Comparison of ENCODE assay signal across 13 mouse cellular contexts in genomic region chr1:177411359-177412358, GRCm38 (mm10). TPM values are rescaled to one million over a fixed set of nuclear protein-coding genes. Genes with fewer than 3 reads are reported as not detected.
DNase-seq lines count a peak whose midpoint lies in the region; ATAC-seq and TF ChIP-seq lines count a peak whose summit lies in the region.
"Had no signal": no experiment of that assay in that cellular context is flagged by ENCODE, and none has a peak within 500 bp of the region (broad histone marks: within the 10 kb centered on the region; RNA-seq: fewer than 3 reads in every experiment).

No protein-coding gene starts in this region.

- H3K36me3 ChIP-seq in lung, embryonic 14.5 days (ENCODE audit: insufficient read depth), result no peaks in the 10 kb centered on the region
- no peaks in the 10 kb centered on the region for H3K36me3 ChIP-seq in forebrain, embryonic 11.5 days (ENCODE audit: control insufficient read depth, insufficient read depth, low read length)
- H3K36me3 ChIP-seq in midbrain, embryonic 10.5 days, result no peaks in the 10 kb centered on the region
- no peaks in the 10 kb centered on the region for H3K36me3 ChIP-seq in thymus, adult 2 months (ENCODE audit: control insufficient read depth, insufficient read depth, low read length)
- H3K36me3 ChIP-seq in kidney, adult 2 months (ENCODE audit: control insufficient read depth, insufficient read depth, low read length), result no peaks in the 10 kb centered on the region
- H3K36me3 ChIP-seq: kidney, embryonic 15.5 days; limb, embryonic 12.5 days had no signal

- H3K9me3 ChIP-seq in lung, embryonic 14.5 days (ENCODE audit: low read depth, low read length), result no peaks in the 10 kb centered on the region
- H3K9me3 ChIP-seq in forebrain, embryonic 11.5 days (ENCODE audit: control insufficient read depth, low read length), result no peaks in the 10 kb centered on the region
- H3K9me3 ChIP-seq in midbrain, embryonic 10.5 days (replicated peaks), result no peaks in the 10 kb centered on the region
- H3K9me3 ChIP-seq: kidney, embryonic 15.5 days; limb, embryonic 12.5 days had no signal

- no peaks in the 10 kb centered on the region for H3K27me3 ChIP-seq in lung, embryonic 14.5 days (ENCODE audit: insufficient read depth, low read length)
- no peaks in the 10 kb centered on the region for H3K27me3 ChIP-seq in forebrain, embryonic 11.5 days (ENCODE audit: control insufficient read depth, insufficient read depth, low read length)
- H3K27me3 ChIP-seq in midbrain, embryonic 10.5 days (ENCODE audit: low read depth, poor library complexity, severe bottlenecking), result no peaks in the 10 kb centered on the region
- no peaks in the 10 kb centered on the region for H3K27me3 ChIP-seq in thymus, adult 2 months (ENCODE audit: control insufficient read depth, insufficient read depth, low read length)
- H3K27me3 ChIP-seq in kidney, adult 2 months (replicated peaks; ENCODE audit: control insufficient read depth, insufficient read depth, low read length), result no peaks in the 10 kb centered on the region
- H3K27me3 ChIP-seq: kidney, embryonic 15.5 days; limb, embryonic 12.5 days had no signal

- H3K27ac ChIP-seq in lung, embryonic 14.5 days (ENCODE audit: low read depth), result no peak overlapping the region
- peak overlapping the region; percentile 46 for H3K27ac ChIP-seq in forebrain, embryonic 11.5 days (ENCODE audit: low read depth, low read length)
- peak overlapping the region; percentile 87 for H3K27ac ChIP-seq in midbrain, embryonic 10.5 days (replicated peaks)
- no peak overlapping the region for H3K27ac ChIP-seq in thymus, adult 2 months (ENCODE audit: control insufficient read depth, insufficient read depth, low read length)
- H3K27ac ChIP-seq in kidney, adult 2 months (ENCODE audit: insufficient read depth, low read depth, low read length), result no peak overlapping the region
- H3K27ac ChIP-seq: kidney, embryonic 15.5 days; limb, embryonic 12.5 days; stomach, postnatal 0 days had no signal

- H3K4me2 ChIP-seq in lung, embryonic 14.5 days, result no peak overlapping the region
- 0 out of 2 replicates have a peak overlapping the region, but pooled peaks have one; percentile 29 for H3K4me2 ChIP-seq in forebrain, embryonic 11.5 days (ENCODE audit: low read depth, low read length, severe bottlenecking)
- H3K4me2 ChIP-seq: kidney, embryonic 15.5 days; limb, embryonic 12.5 days had no signal

- H3K4me1 ChIP-seq in lung, embryonic 14.5 days (ENCODE audit: insufficient read depth), result no peaks in the 10 kb centered on the region
- peaks cover 19% of the 10 kb centered on the region for H3K4me1 ChIP-seq in forebrain, embryonic 11.5 days (replicated peaks; ENCODE audit: control insufficient read depth, insufficient read depth, low read length)
- peaks cover 36% of the 10 kb centered on the region for H3K4me1 ChIP-seq in midbrain, embryonic 10.5 days
- no peaks in the 10 kb centered on the region for H3K4me1 ChIP-seq in thymus, adult 2 months (replicated peaks; ENCODE audit: control insufficient read depth, insufficient read depth, low read length)
- no peaks in the 10 kb centered on the region for H3K4me1 ChIP-seq in kidney, adult 2 months (ENCODE audit: control insufficient read depth, insufficient read depth, low read length)
- H3K4me1 ChIP-seq: kidney, embryonic 15.5 days; limb, embryonic 12.5 days had no signal

- WGBS in lung, embryonic 14.5 days, result 52% methylated on average over 19 of the region's 19 CpGs
- 32% methylated on average over 19 of the region's 19 CpGs for WGBS in forebrain, embryonic 11.5 days
- WGBS in midbrain, embryonic 10.5 days, result 33% methylated on average over 19 of the region's 19 CpGs
- WGBS in thymus, adult 2 months, result 86% methylated on average over 19 of the region's 19 CpGs
- WGBS in kidney, adult 2 months, result 51% methylated on average over 19 of the region's 19 CpGs

- ATAC-seq in lung, embryonic 14.5 days (ENCODE audit: insufficient read depth), result no peak
- ATAC-seq in forebrain, embryonic 11.5 days (replicated peaks; ENCODE audit: low FRiP score), result peak; percentile 57
- ATAC-seq: activated CD4-positive, CD25-positive, alpha-beta regulatory T cell, adult 4 months had no signal

- peak; percentile 46 for DNase-seq in lung, embryonic 14.5 days
- no peak for DNase-seq in lung, postnatal 36 days
- no peak for DNase-seq in forebrain, embryonic 11.5 days (ENCODE audit: low spot score)
- peak; percentile 50 for DNase-seq in midbrain, embryonic 10.5 days (ENCODE audit: low spot score)
- peak; percentile 10 for DNase-seq in retina, postnatal 1 day
- no peak for DNase-seq in thymus, adult 2 months
- DNase-seq in kidney, adult 2 months, result no peak
- DNase-seq in left cerebral cortex, adult 18-20 months (ENCODE audit: low spot score in 2 of 2), result no peak
- DNase-seq: lung, postnatal 4 days had no signal

- H3K4me3 ChIP-seq in lung, embryonic 14.5 days (ENCODE audit: low read depth, low read length), result no peak overlapping the region
- no peak overlapping the region for H3K4me3 ChIP-seq in forebrain, embryonic 11.5 days (ENCODE audit: low read depth, low read length)
- peak overlapping the region; percentile 37 for H3K4me3 ChIP-seq in midbrain, embryonic 10.5 days
- no peak overlapping the region for H3K4me3 ChIP-seq in thymus, adult 2 months (ENCODE audit: control insufficient read depth, insufficient read depth, low read length)
- no peak overlapping the region for H3K4me3 ChIP-seq in kidney, adult 2 months (ENCODE audit: insufficient read depth, low read depth, low read length)
- H3K4me3 ChIP-seq: kidney, embryonic 15.5 days; limb, embryonic 12.5 days had no signal

- no peak for TF ChIP-seq POLR2A in thymus, adult 2 months (IDR thresholded peaks at IDR 0.05; ENCODE audit: control insufficient read depth, extremely low read depth, insufficient read depth, low read length, poor library complexity)
- TF ChIP-seq POLR2A in kidney, adult 2 months (IDR thresholded peaks at IDR 0.05; ENCODE audit: low read depth, low read length), result no peak

- no peak overlapping the region for H3K9ac ChIP-seq in lung, embryonic 14.5 days
- peak overlapping the region; percentile 32; the same call in 1 of the 2 replicates for H3K9ac ChIP-seq in forebrain, embryonic 11.5 days (ENCODE audit: low read length)
- H3K9ac ChIP-seq: kidney, embryonic 15.5 days; limb, embryonic 12.5 days had no signal

- TF ChIP-seq CTCF in lung, embryonic 14.5 days (IDR thresholded peaks at IDR 0.05; ENCODE audit: low read depth), result no peak
- no peak for TF ChIP-seq CTCF in thymus, adult 2 months (IDR thresholded peaks at IDR 0.05; ENCODE audit: borderline replicate concordance, control insufficient read depth, extremely low read depth, insufficient read depth, low read length, poor library complexity)
- no peak for TF ChIP-seq CTCF in kidney, adult 2 months (conservative IDR thresholded peaks at IDR 0.05; ENCODE audit: insufficient read depth, insufficient read length, low read depth, low read length)

RNA-seq across cellular contexts. Expression of gene Zbtb18, which starts 30.5 kb away (rescaled TPM):
- 2.1 and 3.0 TPM in 2 replicates for polyA plus RNA-seq in lung, embryonic 14.5 days (2014; fragmentation: Nextera tagmentation; extraction: Ambion mirVana)
- polyA plus RNA-seq in forebrain, embryonic 11.5 days (2014; fragmentation: Nextera tagmentation; extraction: Ambion mirVana), result 5.1 and 6.6 TPM in 2 replicates
- polyA plus RNA-seq in midbrain, embryonic 10.5 days (2016; fragmentation: Nextera tagmentation; extraction: Ambion mirVana), result 5.1 and 6.1 TPM in 2 replicates
- polyA plus RNA-seq in thymus, adult 2 months (2012; rRNA removed), result 46.9 and 50.0 TPM in 2 replicates
- polyA plus RNA-seq in kidney, adult 2 months (2012; rRNA removed), result 9.2 and 12.7 TPM in 2 replicates
- 100 to 1,000 TPM; 341 to 359 TPM for total RNA-seq in left cerebral cortex, adult 18-20 months (2021)

Comparison
In these comparisons a context has a peak if more than half of its experiments do, and no peak if none do; other contexts are left out.
1. DNase-seq: peak in lung, embryonic 14.5 days (single experiment), midbrain, embryonic 10.5 days (single experiment) and retina, postnatal 1 day (single experiment); none in lung, postnatal 36 days (single experiment), forebrain, embryonic 11.5 days (single experiment), thymus, adult 2 months (single experiment), kidney, adult 2 months (single experiment) and left cerebral cortex, adult 18-20 months (0 of 2).
2. H3K27ac ChIP-seq: peak in forebrain, embryonic 11.5 days (single experiment) and midbrain, embryonic 10.5 days (single experiment); none in lung, embryonic 14.5 days (single experiment), thymus, adult 2 months (single experiment) and kidney, adult 2 months (single experiment).